Comparison of ENCODE assay signal across 10 mouse cellular contexts in genomic region chr12:81927643-81928381, GRCm38 (mm10).
DNase-seq lines count a peak whose midpoint lies in the region; ATAC-seq and TF ChIP-seq lines count a peak whose summit lies in the region.
"Had no signal": no experiment of that assay in that cellular context is flagged by ENCODE, and none has a peak within 500 bp of the region (broad histone marks: within the 10 kb centered on the region; RNA-seq: fewer than 3 reads in every experiment).

No protein-coding gene starts in this region.

- TF ChIP-seq POLR2A in cerebellum, adult 2 months (IDR thresholded peaks at IDR 0.05; ENCODE audit: borderline replicate concordance, insufficient read depth, low read length): no peak

- ATAC-seq in forebrain, postnatal 0 days: peak; percentile 18; the same call in 1 of the 2 replicates
- no peak for ATAC-seq in forebrain, embryonic 11.5 days (replicated peaks; ENCODE audit: low FRiP score)
- ATAC-seq in midbrain, embryonic 15.5 days (replicated peaks): no peak
- no peak for ATAC-seq in midbrain, embryonic 16.5 days
- ATAC-seq in stomach, embryonic 14.5 days (ENCODE audit: insufficient number of reproducible peaks, insufficient read depth, low FRiP score, low read depth): no peak

- no peaks in the 10 kb centered on the region for H3K36me3 ChIP-seq in forebrain, postnatal 0 days (ENCODE audit: insufficient read depth)
- no peaks in the 10 kb centered on the region for H3K36me3 ChIP-seq in forebrain, embryonic 11.5 days (ENCODE audit: control insufficient read depth, insufficient read depth, low read length)
- no peaks in the 10 kb centered on the region for H3K36me3 ChIP-seq in midbrain, embryonic 15.5 days (replicated peaks)
- H3K36me3 ChIP-seq in midbrain, embryonic 16.5 days (ENCODE audit: control insufficient read depth, insufficient read depth, low read length): no peaks in the 10 kb centered on the region
- H3K36me3 ChIP-seq in stomach, embryonic 14.5 days (ENCODE audit: control insufficient read depth, insufficient read depth, low read length): no peaks in the 10 kb centered on the region

- H3K4me3 ChIP-seq in forebrain, postnatal 0 days (ENCODE audit: low read depth, low read length): no peak overlapping the region
- H3K4me3 ChIP-seq in forebrain, embryonic 11.5 days (ENCODE audit: low read depth, low read length): no peak overlapping the region
- no peak overlapping the region for H3K4me3 ChIP-seq in midbrain, embryonic 15.5 days
- no peak overlapping the region for H3K4me3 ChIP-seq in midbrain, embryonic 16.5 days (ENCODE audit: low read depth, low read length)
- H3K4me3 ChIP-seq in stomach, embryonic 14.5 days (ENCODE audit: low read depth, low read length): no peak overlapping the region
- no peak overlapping the region for H3K4me3 ChIP-seq in cerebellum, adult 2 months (replicated peaks; ENCODE audit: insufficient read depth, low read depth, low read length)
- H3K4me3 ChIP-seq: limb, embryonic 12.5 days had no signal

- no peak for TF ChIP-seq CTCF in forebrain, postnatal 0 days (IDR thresholded peaks at IDR 0.05; ENCODE audit: low read depth)
- TF ChIP-seq CTCF in cerebellum, adult 2 months (IDR thresholded peaks at IDR 0.05; ENCODE audit: borderline replicate concordance, insufficient read depth, low read depth, low read length): no peak

- peak; percentile 45 for DNase-seq in forebrain, postnatal 0 days
- DNase-seq in forebrain, embryonic 11.5 days (ENCODE audit: low spot score): no peak
- DNase-seq in kidney, postnatal 14 days: peak; percentile 78
- no peak for DNase-seq in urinary bladder, adult 18-20 months (ENCODE audit: low spot score in 2 of 2)
- DNase-seq in cerebellum, adult 2 months: no peak
- DNase-seq: gastrocnemius, postnatal 14 days had no signal

- no peaks in the 10 kb centered on the region for H3K9me3 ChIP-seq in forebrain, postnatal 0 days (ENCODE audit: low read length)
- H3K9me3 ChIP-seq in forebrain, embryonic 11.5 days (ENCODE audit: control insufficient read depth, low read length): no peaks in the 10 kb centered on the region
- H3K9me3 ChIP-seq in midbrain, embryonic 15.5 days: no peaks in the 10 kb centered on the region
- H3K9me3 ChIP-seq in midbrain, embryonic 16.5 days (replicated peaks; ENCODE audit: control insufficient read depth, low read length, poor library complexity, severe bottlenecking): no peaks in the 10 kb centered on the region
- no peaks in the 10 kb centered on the region for H3K9me3 ChIP-seq in stomach, embryonic 14.5 days (ENCODE audit: control insufficient read depth, low read depth, low read length)
- H3K9me3 ChIP-seq: limb, embryonic 12.5 days had no signal

- 0 out of 2 replicates have a peak overlapping the region, but pooled peaks have one; percentile 3 for H3K4me2 ChIP-seq in forebrain, postnatal 0 days (ENCODE audit: low read depth)
- no peak overlapping the region for H3K4me2 ChIP-seq in forebrain, embryonic 11.5 days (ENCODE audit: low read depth, low read length, severe bottlenecking)
- no peak overlapping the region for H3K4me2 ChIP-seq in midbrain, embryonic 15.5 days
- H3K4me2 ChIP-seq in midbrain, embryonic 16.5 days (ENCODE audit: low read length): no peak overlapping the region
- no peak overlapping the region for H3K4me2 ChIP-seq in stomach, embryonic 14.5 days (replicated peaks; ENCODE audit: low read depth, low read length)
- H3K4me2 ChIP-seq: limb, embryonic 12.5 days had no signal

- no peaks in the 10 kb centered on the region for H3K27me3 ChIP-seq in forebrain, postnatal 0 days (ENCODE audit: insufficient read depth, low read length)
- H3K27me3 ChIP-seq in forebrain, embryonic 11.5 days (ENCODE audit: control insufficient read depth, insufficient read depth, low read length): no peaks in the 10 kb centered on the region
- H3K27me3 ChIP-seq in midbrain, embryonic 15.5 days (replicated peaks): no peaks in the 10 kb centered on the region
- no peaks in the 10 kb centered on the region for H3K27me3 ChIP-seq in midbrain, embryonic 16.5 days (ENCODE audit: control insufficient read depth, insufficient read depth, low read depth, low read length)
- H3K27me3 ChIP-seq in stomach, embryonic 14.5 days (ENCODE audit: control insufficient read depth, insufficient read depth, low read length): no peaks in the 10 kb centered on the region
- H3K27me3 ChIP-seq in cerebellum, adult 2 months (ENCODE audit: control insufficient read depth, insufficient read depth, low read length): no peaks in the 10 kb centered on the region
- H3K27me3 ChIP-seq: limb, embryonic 12.5 days had no signal

- no peak overlapping the region for H3K27ac ChIP-seq in forebrain, postnatal 0 days (ENCODE audit: low read depth, low read length)
- no peak overlapping the region for H3K27ac ChIP-seq in forebrain, embryonic 11.5 days (ENCODE audit: low read depth, low read length)
- H3K27ac ChIP-seq in midbrain, embryonic 15.5 days: 0 out of 2 replicates have a peak overlapping the region, but pooled peaks have one; percentile 26
- no peak overlapping the region for H3K27ac ChIP-seq in midbrain, embryonic 16.5 days (ENCODE audit: low read length)
- H3K27ac ChIP-seq in stomach, embryonic 14.5 days (ENCODE audit: low read length): 0 out of 2 replicates have a peak overlapping the region, but pooled peaks have one; percentile 4
- no peak overlapping the region for H3K27ac ChIP-seq in cerebellum, adult 2 months (ENCODE audit: insufficient read depth, low read length)
- H3K27ac ChIP-seq: limb, embryonic 12.5 days had no signal

- no peak overlapping the region for H3K9ac ChIP-seq in forebrain, postnatal 0 days
- no peak overlapping the region for H3K9ac ChIP-seq in forebrain, embryonic 11.5 days (ENCODE audit: low read length)
- H3K9ac ChIP-seq in midbrain, embryonic 15.5 days: no peak overlapping the region
- no peak overlapping the region for H3K9ac ChIP-seq in midbrain, embryonic 16.5 days (ENCODE audit: low read depth, low read length)
- no peak overlapping the region for H3K9ac ChIP-seq in stomach, embryonic 14.5 days (replicated peaks; ENCODE audit: low read depth, low read length)
- H3K9ac ChIP-seq: limb, embryonic 12.5 days had no signal

- 60% methylated on average over 19 of the region's 19 CpGs for WGBS in forebrain, postnatal 0 days
- 82% methylated on average over 19 of the region's 19 CpGs for WGBS in forebrain, embryonic 11.5 days
- 80% methylated on average over 19 of the region's 19 CpGs for WGBS in midbrain, embryonic 15.5 days
- 84% methylated on average over 19 of the region's 19 CpGs for WGBS in midbrain, embryonic 16.5 days
- WGBS in stomach, embryonic 14.5 days: 62% methylated on average over 19 of the region's 19 CpGs
- WGBS in cerebellum, adult 2 months: 73% methylated on average over 19 of the region's 19 CpGs

- peaks cover 7% of the 10 kb centered on the region for H3K4me1 ChIP-seq in forebrain, postnatal 0 days (ENCODE audit: insufficient read depth)
- H3K4me1 ChIP-seq in forebrain, embryonic 11.5 days (replicated peaks; ENCODE audit: control insufficient read depth, insufficient read depth, low read length): no peaks in the 10 kb centered on the region
- peaks cover 9% of the 10 kb centered on the region; the same call in 1 of the 2 replicates for H3K4me1 ChIP-seq in midbrain, embryonic 15.5 days
- peaks cover 4% of the 10 kb centered on the region; the same call in 1 of the 2 replicates for H3K4me1 ChIP-seq in midbrain, embryonic 16.5 days (ENCODE audit: control insufficient read depth, insufficient read depth, low read length)
- peaks cover 7% of the 10 kb centered on the region for H3K4me1 ChIP-seq in stomach, embryonic 14.5 days (ENCODE audit: control insufficient read depth, insufficient read depth, low read length)
- H3K4me1 ChIP-seq in cerebellum, adult 2 months (ENCODE audit: control insufficient read depth, insufficient read depth, low read length): no peaks in the 10 kb centered on the region

Comparison
In these comparisons a context has a peak if more than half of its experiments do, and no peak if none do; other contexts are left out.
1. DNase-seq: peak in forebrain, postnatal 0 days (single experiment) and kidney, postnatal 14 days (single experiment); none in forebrain, embryonic 11.5 days (single experiment), urinary bladder, adult 18-20 months (0 of 2) and cerebellum, adult 2 months (0 of 2).
2. H3K27ac ChIP-seq: peak in midbrain, embryonic 15.5 days (single experiment) and stomach, embryonic 14.5 days (single experiment); none in forebrain, postnatal 0 days (single experiment), forebrain, embryonic 11.5 days (single experiment), midbrain, embryonic 16.5 days (single experiment) and cerebellum, adult 2 months (single experiment).